ENCODE assay signal across 8 mouse cellular contexts in the genomic region with DNA sequence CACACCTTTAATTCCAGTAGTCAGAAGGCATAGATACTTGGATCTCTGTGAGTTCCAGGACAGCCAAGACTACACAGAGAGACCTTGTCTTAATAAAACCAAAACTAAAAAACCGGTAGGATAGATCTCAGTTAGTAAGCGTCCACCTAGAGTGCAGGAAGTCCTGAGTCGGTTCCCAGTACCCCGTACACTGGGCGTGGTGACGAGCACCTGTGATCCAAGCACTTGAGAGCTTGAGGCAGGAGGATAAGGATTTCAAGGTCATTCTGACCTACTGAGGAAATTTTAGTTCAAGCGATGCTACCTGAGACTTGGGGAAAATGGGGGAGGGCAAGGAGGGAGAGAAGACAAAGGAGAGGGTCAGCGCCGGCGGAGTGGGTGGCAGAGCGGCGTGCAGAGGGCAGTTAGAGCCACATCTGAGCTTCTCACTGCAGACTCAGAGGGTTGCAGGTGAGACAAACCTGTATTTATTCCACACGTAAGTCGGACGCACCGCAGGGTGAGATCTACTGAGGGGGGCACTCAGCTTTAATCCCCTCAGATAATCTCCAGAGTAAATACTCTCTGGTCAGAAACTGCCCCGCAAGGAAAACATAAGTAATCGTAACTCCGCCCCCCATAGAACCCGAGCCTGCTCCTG. TPM values are rescaled to one million over a fixed set of nuclear protein-coding genes. Genes with fewer than 3 reads are reported as not detected.
A peak's percentile ranks its signal among the peaks of the same experiment; 100 is the strongest.
DNase-seq lines count a peak whose midpoint lies in the region; ATAC-seq and TF ChIP-seq lines count a peak whose summit lies in the region.

No protein-coding gene starts in this region.

- intact Hi-C loops in left cerebral cortex, adult 2 months (cut with DNase I): no loop called here
- intact Hi-C loops in left cerebral cortex, postnatal 25 days (cut with DNase I): no loop called here

- peaks cover 9% of the 10 kb centered on the region for H3K4me1 ChIP-seq in embryonic facial prominence, embryonic 13.5 days
- peaks cover 5% of the 10 kb centered on the region for H3K4me1 ChIP-seq in intestine, embryonic 15.5 days (replicated peaks)
- H3K4me1 ChIP-seq in neural tube, embryonic 12.5 days: peaks cover 9% of the 10 kb centered on the region

- H3K27me3 ChIP-seq in embryonic facial prominence, embryonic 13.5 days: peaks cover 29% of the 10 kb centered on the region
- H3K27me3 ChIP-seq in intestine, embryonic 15.5 days (replicated peaks): no peaks in the 10 kb centered on the region
- H3K27me3 ChIP-seq in neural tube, embryonic 12.5 days (replicated peaks): peaks cover 11% of the 10 kb centered on the region

- DNase-seq in left cerebral cortex, adult 2 months (ENCODE audit: extremely low spot score in 1 of 2, low spot score in 2 of 2): no peak
- no peak for DNase-seq in left cerebral cortex, postnatal 25 days (ENCODE audit: low spot score in 2 of 2)
- no peak for DNase-seq in frontal cortex, adult 2 months (ENCODE audit: extremely low spot score in 1 of 2, low spot score in 1 of 2)
- no peak for DNase-seq in ovary, postnatal 36 days (ENCODE audit: low spot score)
- DNase-seq in thymus, postnatal 10 days (ENCODE audit: low spot score in 2 of 2): no peak

- peak overlapping the region; percentile 61 for H3K4me2 ChIP-seq in embryonic facial prominence, embryonic 13.5 days
- H3K4me2 ChIP-seq in intestine, embryonic 15.5 days (replicated peaks): peak overlapping the region; percentile 77
- peak overlapping the region; percentile 61 for H3K4me2 ChIP-seq in neural tube, embryonic 12.5 days (replicated peaks)

- H3K9ac ChIP-seq in embryonic facial prominence, embryonic 13.5 days: peak overlapping the region; percentile 63
- H3K9ac ChIP-seq in intestine, embryonic 15.5 days: peak overlapping the region; percentile 1; the same call in 1 of the 2 replicates
- H3K9ac ChIP-seq in neural tube, embryonic 12.5 days: 0 out of 2 replicates have a peak overlapping the region, but pooled peaks have one; percentile 1

- no peak for ATAC-seq in embryonic facial prominence, embryonic 13.5 days (ENCODE audit: insufficient number of reproducible peaks, insufficient read depth, low FRiP score, low TSS enrichment, low read depth)
- peak; percentile 51 for ATAC-seq in intestine, embryonic 15.5 days
- ATAC-seq in neural tube, embryonic 12.5 days (ENCODE audit: low FRiP score, low read depth): no peak

- TF ChIP-seq CTCF in left cerebral cortex, adult 2 months (IDR thresholded peaks at IDR 0.05): no peak

- 3% methylated on average over 20 of the region's 20 CpGs for WGBS in embryonic facial prominence, embryonic 13.5 days
- 5% methylated on average over 20 of the region's 20 CpGs for WGBS in intestine, embryonic 15.5 days
- WGBS in neural tube, embryonic 12.5 days: 7% methylated on average over 20 of the region's 20 CpGs

- no peaks in the 10 kb centered on the region for H3K9me3 ChIP-seq in embryonic facial prominence, embryonic 13.5 days
- H3K9me3 ChIP-seq in intestine, embryonic 15.5 days: no peaks in the 10 kb centered on the region
- no peaks in the 10 kb centered on the region for H3K9me3 ChIP-seq in neural tube, embryonic 12.5 days

- H3K36me3 ChIP-seq in embryonic facial prominence, embryonic 13.5 days: no peaks in the 10 kb centered on the region
- no peaks in the 10 kb centered on the region for H3K36me3 ChIP-seq in intestine, embryonic 15.5 days
- H3K36me3 ChIP-seq in neural tube, embryonic 12.5 days: no peaks in the 10 kb centered on the region

- no peak overlapping the region for H3K27ac ChIP-seq in left cerebral cortex, adult 2 months
- no peak overlapping the region for H3K27ac ChIP-seq in embryonic facial prominence, embryonic 13.5 days
- H3K27ac ChIP-seq in intestine, embryonic 15.5 days: no peak overlapping the region
- no peak overlapping the region for H3K27ac ChIP-seq in neural tube, embryonic 12.5 days

- peak overlapping the region; percentile 36 for H3K4me3 ChIP-seq in left cerebral cortex, adult 2 months
- H3K4me3 ChIP-seq in embryonic facial prominence, embryonic 13.5 days: peak overlapping the region; percentile 34
- H3K4me3 ChIP-seq in intestine, embryonic 15.5 days (replicated peaks): peak overlapping the region; percentile 33
- H3K4me3 ChIP-seq in neural tube, embryonic 12.5 days: peak overlapping the region; percentile 26

RNA-seq across cellular contexts. Expression of a gene that starts 8.8 kb away (rescaled TPM):
- 10 to 100 TPM; 39.8 to 40.1 TPM for total RNA-seq in left cerebral cortex, adult 2 months (2021)
- 10 to 100 TPM; 34.2 to 41.7 TPM for total RNA-seq in left cerebral cortex, postnatal 25 days (2021)
- 16.0 and 18.7 TPM in 2 replicates for polyA plus RNA-seq in embryonic facial prominence, embryonic 13.5 days (2015; fragmentation: Nextera tagmentation; extraction: Ambion mirVana)
- 27.8 and 28.3 TPM in 2 replicates for polyA plus RNA-seq in intestine, embryonic 15.5 days (2015; fragmentation: Nextera tagmentation; extraction: Ambion mirVana)
- 23.7 and 24.0 TPM in 2 replicates for polyA plus RNA-seq in neural tube, embryonic 12.5 days (2016; fragmentation: Nextera tagmentation; extraction: Ambion mirVana)
- 45.2 and 49.1 TPM in 2 replicates for polyA plus RNA-seq in frontal cortex, adult 2 months (2012; rRNA removed)

Comparison
In these comparisons a context has a peak if more than half of its experiments do, and no peak if none do; other contexts are left out.
1. H3K9ac ChIP-seq: peak in every context shown above with its lines; median percentile 63 in embryonic facial prominence, embryonic 13.5 days; 1 in intestine, embryonic 15.5 days; 1 in neural tube, embryonic 12.5 days.